Mouse (Mus musculus) embryo, embryonic 11.5 days (tissue): Measurements from ENCODE around the gene Rimbp3.
A peak's percentile ranks its signal among the peaks of the same experiment; 100 is the strongest.
"Not testable (repeated sequence)": the region's sequence is repeated elsewhere in the genome, so short reads cannot be mapped to it uniquely, and the experiment has no call there.

Source experiments
- DNase-seq: peaks from one replicate; pipeline ENCODE4 v3.0.0-alpha.2; 2012; ENCODE audit warnings: low read depth, low spot score

Gene Rimbp3

DNA sequence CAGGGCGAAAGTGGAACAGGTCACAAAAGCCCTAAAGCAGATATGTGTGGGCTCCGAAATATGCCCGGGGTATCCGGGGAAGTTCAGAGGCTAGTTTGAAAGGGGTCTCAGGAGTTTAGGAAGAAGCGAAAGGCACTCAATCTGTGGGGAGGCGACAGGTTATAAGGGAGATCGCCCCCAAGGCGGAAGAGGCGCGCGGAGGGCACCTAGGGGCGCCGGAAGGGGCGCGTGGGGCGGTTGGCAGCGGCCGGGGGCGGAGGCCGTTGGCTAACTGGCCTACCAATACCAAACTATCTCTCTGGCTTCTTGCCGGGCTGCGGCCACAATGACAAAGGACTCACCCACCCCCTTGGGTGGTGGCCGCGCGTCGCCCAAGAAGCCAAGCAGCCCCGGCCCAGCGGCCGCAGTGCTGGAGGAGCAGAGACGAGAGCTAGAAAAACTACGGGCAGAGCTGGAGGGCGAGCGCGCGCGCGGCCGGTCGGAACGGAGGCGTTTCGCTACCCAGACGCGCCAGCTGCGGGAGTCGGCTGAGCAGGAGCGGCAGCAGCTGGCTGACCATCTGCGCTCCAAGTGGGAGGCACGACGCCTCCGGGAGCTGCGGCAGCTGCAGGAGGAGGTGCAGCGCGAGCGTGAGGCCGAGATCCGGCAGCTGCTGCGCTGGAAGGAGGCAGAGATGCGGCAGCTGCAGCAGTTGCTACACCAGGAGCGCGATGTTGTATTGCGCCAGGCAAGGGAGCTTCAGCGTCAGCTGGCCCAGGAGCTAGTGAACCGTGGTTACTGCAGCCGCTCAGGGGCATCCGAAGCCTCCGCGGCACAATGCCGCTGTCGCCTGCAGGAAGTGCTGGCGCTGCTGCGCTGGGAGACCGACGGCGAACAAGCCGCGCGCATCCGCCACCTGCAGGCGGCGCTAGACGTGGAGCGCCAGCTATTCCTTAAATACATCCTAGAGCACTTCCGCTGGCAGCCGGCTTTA, at the start of gene Rimbp3:
Gene Rimbp3 (plus strand): TSS at position 215 of the 973 bp plus-strand sequence.
- peak; percentile 88 for DNase-seq

DNA sequence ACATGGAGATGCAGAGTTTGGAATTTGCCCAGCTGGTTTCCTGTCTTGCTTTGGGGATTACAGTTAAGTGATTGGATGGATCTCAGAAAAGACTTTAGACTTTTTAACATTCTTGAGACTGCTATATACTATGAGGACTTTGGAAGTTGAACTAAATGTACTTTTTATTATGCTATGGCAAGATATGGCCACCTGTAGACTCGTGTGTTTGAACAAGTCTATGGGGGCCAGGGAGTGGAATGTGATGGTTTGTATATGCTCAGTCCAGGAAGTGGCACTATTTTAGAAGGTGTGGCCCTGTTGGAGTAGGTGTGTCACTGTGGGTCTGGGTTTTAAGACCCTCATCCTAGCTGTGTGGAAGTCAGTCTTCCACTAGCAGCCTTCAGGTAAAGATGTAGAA, 42.9 kb upstream of the Rimbp3 start:
- DNase-seq, result not testable (repeated sequence)

DNA sequence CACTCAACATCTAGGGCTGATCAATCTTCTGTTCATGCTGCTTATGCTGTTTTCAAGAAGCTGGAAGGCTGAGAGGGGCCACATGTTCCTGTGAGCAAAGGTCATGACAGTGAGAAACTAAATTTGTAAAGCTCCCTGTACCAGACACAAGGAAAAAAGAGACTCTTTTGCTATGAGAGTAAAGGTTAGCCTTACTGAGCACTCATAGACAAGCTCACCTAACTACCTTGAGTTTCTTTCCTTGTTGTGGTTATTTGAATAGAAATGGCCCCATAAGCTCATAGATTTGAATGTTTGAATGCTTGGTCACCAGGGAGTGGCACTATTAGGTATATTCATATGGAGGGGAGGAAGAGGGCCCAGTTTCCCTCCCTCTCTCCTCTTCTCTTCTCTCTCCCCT, 41.2 kb upstream of the Rimbp3 start:
- no peak for DNase-seq

DNA sequence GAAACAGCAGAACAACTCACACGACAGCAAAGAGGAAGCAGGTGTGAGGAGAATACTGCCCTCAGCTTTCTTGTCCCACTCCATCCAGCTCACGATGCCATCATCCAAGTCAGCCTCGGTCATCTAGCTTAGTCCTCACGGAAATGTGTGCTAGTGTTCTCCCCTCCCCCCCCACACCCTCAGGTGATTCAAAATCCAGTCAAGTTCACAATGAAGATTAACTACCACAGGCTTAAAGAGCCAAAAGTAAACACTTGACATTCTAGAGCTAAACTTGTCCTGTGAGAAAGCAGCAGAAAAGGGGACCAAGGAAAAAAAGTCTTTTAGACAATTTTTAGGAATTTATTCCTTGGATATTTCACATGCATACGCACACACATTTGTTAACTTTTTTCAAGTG, 40.4 kb upstream of the Rimbp3 start:
- DNase-seq, result no peak

DNA sequence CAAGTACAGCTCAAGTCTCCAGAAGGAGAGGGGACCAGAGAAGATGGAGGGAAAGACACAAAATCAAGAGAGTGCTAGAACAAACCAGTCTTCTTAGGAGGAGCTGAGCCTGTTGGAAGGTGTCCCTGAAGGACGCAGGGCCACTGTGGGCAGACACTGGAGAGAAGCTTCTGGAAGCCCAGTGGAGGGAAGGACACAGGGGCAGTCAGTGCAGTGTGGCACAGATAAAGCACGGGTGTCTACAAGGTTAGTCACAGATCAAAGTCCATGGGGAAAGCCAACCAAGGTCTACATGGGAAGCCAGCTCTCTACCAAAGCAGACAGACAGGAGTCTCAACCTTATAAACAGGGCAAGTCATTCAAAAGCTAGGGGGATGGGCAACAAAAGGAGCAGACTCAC, 32.6 kb upstream of the Rimbp3 start:
- DNase-seq, result no peak

DNA sequence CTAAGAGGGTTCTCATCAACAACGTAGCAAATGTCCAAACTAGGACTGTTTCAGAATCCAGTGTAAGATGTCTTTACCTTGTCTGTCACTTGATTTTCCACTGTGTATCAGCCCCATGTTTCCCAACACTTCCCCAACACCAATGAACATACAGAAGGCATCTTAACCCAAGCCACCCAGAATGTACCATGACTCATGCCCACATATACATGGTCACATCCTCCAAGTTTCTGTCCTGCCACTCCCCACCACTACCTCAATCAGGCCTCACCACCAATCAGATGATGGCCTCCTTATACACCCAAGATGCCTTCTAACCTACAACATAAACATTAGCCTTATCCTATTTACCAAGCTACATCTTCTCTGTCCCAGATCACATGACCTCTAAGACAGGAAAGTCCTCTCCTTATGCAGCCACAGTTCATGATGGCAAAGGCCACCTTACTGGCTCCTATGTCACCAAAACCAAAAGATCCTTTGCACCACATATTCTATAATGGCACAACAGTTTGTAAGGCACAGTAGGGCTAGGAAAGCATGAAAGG, 30.7 kb upstream of the Rimbp3 start:
- no peak for DNase-seq

DNA sequence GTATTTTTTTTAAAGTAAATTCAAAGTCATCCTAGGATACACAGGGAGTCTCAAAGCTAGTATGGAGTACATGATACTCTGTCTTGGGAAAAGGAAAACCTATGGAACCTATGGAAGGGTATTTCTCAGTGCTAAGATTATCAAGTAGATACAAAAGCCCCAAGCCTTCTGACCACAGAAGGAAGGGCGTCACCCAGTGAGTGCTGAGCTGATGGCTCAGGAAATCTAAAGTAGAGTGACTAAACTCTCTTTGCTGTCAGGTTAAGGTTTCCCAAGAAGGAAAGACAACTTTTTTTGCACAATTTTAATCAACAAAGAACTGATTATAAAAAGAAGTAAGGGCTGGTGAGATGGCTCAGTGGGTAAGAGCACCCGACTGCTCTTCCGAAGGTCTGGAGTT, 28.7 kb upstream of the Rimbp3 start:
- DNase-seq, result no peak

DNA sequence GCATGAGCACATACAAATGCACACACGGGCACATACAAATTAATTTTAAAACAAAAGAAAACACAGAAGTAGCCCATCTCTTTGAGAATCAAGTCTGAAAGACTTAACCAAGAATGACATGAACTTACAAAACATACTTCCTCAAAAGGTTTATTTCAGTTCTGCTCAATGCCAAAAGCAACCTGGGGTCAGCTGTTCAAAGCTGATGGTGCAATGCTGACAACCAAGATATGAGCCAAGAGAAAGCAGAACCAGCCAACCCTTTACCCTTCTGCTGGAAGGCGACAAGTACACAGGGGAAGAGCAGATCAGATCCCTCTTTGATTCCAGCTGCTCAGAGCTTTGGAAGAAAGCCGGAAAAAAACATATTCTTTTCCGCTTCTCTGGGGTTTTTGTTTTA, 27.0 kb upstream of the Rimbp3 start:
- DNase-seq, result no peak

DNA sequence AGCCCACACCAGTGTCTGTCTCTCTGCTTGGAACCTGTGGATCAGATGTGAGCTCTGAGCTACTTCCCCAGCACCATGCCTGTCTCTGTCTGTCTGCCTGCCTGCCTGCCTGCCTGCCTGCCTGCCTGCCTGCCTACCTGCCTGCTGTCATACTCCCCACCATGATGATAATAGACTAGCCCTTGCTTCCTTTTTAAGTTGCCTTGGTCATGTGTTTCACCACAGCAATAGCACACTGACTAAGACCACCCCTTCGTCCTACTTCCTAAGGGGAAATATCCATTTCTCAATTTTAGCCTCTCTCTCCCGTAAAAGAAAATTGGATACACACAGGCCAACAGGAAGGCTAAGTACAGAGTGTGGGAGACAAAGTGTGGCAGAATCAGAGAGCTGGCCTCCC, 26.3 kb upstream of the Rimbp3 start:
- no peak for DNase-seq

DNA sequence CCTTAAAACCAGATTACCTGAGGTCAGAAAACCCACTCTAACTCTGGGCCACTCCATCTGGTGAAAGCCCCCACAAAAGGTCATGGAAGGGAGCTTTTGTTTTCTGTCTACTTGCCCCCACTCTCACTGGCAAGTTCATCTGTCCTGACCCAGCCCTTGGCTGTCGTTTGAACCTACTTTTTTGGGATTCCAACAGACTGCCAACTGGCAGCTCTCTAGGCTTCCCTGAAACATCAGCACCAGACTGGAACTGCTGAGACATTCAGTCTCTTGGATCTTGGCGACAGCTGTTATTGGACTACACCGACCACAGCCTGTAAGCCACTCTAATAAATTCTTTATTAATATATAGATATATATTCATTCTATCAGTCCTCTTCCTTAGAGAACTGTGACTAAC, 25.4 kb upstream of the Rimbp3 start:
- DNase-seq, result no peak

DNA sequence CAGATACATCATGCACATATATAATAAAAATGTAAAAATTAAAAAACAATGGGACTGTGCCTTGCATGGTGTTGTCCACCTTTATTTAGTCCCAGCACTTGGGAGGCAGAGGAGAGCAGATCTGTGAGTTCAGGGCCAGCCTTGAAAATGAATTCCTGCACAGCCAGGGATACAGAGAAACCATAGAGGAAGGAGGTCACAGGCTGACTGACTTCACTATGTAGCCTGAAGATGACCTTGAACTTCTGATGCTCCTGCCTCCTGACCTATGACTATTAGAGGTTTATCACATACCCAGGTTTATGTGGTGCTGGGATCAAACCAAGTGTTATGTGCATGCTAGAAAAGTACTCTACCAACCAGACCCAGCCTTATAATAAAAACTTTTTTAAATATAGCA, 22.9 kb upstream of the Rimbp3 start:
- DNase-seq, result no peak

DNA sequence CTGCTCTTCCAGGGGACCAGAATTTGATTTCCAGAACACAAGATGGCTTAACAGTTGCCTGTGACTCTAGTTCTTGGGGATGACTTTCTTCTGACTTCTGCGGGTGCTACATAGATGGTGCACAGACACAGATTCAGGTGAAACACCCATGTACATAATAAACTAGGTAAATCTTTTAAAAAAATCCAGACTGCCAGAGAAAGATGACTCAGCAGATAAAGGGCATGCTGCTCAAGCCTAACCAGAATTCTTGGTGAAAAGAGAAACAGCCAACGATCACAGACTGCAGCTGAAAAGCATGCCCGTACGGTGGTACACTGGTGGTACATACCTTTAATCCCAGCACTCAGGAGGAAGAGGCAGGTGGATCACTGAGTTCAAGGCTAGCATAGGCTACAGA, 14.6 kb upstream of the Rimbp3 start:
- no peak for DNase-seq

DNA sequence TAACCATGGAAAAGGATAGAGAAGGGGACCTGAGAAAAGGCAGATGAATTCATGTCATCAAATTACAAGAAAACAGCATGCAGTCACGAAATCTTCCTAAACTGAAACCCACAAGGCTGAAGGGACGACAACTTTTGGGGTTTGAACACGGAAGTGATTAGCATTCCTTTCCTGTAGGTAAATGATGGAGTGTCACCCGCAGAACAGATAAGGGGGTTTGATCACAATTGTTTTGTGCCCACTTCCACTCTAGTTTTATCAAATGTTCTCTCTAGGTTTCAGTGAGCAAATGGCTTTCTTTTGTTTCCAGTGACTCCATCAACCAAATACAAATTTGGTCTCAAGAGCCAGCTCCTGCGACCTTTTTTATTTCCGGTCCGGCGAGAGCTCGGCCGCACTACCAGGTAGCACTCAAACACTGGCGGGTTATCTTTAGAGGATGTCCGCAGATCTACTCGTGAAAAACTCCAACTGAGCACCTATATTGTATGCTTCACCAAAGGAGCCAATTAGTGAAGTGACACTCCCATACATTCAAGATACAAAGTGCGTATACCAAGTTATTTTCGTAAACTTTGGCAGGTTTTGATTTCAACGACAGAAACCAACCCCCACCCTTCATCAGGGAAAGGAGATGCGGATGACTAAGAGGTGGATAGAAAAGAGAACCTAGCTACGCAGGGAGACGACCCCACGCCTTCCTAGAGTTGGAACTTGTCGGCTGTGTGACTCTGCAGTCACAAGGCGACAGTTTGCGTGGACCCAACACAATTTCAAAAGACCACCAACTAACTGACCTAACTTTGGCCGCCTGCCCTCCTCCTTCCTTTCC, 8.1 kb upstream of the Rimbp3 start:
- DNase-seq, result no peak

DNA sequence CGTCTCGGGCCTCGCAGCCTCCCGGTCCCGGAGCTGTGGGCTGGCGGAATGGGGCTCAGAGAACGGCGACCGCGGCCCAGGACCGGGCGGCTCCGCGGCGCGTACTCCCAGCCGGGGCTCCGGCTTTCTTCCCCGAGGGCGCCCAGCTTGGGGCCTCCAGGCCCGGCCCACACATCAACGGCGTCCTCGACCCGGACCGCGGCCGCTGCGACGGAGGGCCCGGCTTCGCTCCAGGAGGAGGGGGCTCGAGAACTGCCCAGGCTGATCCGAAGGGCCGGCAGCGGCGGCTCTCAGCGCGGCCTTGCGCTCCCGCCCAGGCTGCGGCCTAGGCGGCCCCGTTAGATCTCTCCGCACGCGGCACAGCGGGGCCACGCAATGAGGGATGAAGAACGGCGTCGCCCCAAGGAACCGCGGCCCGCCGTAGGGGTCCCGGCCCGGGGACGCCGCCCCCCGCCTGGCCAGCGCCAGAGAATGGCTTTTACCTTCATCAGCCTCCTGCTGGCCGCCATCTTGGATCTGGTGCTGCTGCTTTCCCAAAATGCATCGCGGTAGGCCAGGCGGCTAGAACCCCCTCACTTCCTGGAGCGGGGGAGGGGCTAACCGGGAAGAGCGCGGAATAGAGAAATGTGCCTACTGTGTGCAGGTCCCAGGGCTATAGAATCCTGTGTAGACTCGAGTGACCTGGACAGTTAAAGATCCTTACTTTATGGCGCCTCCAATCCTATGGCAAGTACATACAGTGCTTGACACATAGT, 7.3 kb upstream of the Rimbp3 start:
- DNase-seq, result peak; percentile 68

DNA sequence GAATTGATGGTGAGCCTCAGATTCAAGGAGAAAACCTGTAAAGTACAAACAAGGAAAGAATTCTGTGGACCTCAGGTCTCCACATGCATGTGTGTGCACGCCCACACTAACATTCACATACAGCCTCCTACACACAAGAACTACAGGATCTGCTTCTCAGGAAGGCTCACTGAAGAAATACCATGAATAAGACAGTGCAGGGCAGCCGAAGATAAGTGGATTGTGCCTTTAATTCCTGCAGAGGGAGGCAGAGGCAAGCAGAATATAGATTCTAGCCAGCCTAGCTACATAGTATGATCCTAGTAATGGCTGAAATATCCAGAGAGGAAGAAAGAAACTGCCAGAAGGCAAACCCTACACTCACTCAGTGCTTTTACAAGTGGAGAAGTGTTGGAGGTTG, 6.4 kb upstream of the Rimbp3 start:
- no peak for DNase-seq

DNA sequence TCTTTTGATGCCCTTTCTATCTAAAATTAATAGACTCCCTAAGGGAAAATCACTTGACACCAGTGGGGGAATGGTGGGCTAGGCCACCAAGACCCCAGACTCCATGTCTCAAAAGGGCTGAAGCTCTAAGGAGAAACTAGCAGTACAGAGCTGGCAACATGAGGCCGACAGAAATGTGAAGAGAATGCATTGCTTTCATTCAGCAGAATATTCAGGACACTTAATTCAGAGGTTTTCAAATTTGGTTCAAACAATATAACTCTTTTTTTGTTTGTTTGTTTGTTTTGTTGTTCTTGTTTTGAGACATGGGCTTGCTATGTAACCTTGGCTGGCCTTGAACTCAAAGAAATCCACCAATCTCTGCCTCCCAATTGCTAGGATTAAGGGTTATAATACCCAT, 5.9 kb upstream of the Rimbp3 start, which contains the start of gene Ube2l3:
Gene Ube2l3 (minus strand): TSS at position 101 of the 400 bp plus-strand sequence.
- no peak for DNase-seq

DNA sequence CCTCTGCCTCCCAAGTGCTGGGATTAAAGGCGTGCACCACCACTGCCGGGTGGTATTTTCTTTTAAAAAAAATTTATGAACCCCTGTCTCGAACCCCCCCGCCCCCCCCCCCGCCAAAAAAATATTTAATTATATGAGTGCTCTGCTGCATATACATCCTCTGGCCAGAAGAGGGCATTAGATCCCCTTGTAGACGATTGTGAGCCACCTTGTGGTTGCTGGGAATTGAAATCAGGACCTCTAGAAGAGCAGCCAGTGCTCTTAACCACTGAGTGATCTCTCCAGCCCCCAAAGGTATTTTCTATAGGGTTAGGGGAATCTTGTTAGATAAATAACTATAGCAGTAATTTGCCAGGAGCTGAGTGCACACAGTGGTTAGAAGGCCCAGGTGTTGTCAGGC, 3.4 kb upstream of the Rimbp3 start:
- no peak for DNase-seq

DNA sequence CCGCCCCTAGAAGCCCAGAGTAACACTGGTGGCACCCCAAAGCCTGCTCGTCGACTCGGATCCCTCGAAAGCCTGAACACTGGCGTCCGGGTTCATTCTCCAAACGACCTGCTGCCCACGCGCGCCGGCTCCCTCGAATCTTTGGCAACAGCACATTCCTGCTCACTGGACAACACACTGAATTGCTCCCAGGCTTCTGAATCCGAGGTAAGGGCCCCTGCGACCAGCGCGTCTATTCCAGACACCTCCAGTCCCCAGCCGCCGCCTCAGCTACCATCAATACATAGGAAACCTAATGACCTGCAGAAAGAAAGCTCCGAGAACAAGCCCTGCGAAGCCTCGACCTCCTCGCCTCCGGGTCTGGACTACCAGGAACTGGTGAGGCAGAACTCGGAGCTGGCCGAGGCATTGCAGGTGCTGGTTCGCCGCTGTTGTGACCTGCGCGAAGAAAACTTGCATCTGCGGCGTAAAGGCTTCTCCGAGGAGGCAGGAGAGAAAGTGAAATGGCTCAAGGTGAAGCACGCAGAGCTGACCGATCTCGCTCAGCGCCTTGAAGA, 1.1 kb downstream of the Rimbp3 start:
- no peak for DNase-seq

DNA sequence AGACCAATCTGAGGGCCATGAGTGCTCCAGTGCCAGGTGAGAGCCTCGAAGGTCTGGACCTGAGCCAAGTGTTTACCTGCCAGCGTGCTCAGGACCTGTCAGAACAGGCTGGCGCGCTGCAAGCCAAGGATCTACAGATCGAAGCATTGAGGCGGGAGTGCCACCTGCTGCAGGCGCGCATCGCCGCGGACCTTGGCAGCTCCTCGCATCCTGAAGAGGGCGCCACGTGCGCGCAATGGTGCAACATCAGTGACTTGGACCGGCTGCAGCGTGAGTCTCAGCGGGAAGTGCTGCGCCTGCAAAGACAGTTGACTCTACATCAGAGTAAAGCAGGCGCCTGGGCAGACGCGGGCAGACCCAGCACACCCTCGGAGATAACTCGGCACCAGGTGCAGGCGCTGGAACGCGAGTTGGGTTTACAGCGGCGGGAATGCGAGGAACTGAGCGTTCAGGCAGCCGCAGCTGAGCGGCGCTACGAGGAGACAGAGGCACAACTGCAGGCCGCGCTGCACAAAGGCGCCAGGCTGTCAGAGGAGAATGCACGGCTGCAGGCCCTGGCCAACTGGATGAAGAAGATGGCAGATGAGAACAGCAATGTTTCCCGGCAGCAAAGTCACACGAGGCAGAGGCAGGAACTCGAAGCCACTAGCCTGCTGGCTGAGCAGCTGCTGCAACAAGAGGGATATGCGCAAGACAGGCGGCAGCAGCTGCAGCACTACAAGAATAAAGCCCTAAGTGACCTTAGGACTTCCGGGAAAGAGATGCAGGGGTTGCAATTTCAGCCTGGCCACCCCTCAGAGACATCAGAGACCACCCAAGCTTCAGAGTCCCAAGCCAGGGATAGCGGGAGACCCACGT, 1.8 kb downstream of the Rimbp3 start:
- DNase-seq, result peak; percentile 81

DNA sequence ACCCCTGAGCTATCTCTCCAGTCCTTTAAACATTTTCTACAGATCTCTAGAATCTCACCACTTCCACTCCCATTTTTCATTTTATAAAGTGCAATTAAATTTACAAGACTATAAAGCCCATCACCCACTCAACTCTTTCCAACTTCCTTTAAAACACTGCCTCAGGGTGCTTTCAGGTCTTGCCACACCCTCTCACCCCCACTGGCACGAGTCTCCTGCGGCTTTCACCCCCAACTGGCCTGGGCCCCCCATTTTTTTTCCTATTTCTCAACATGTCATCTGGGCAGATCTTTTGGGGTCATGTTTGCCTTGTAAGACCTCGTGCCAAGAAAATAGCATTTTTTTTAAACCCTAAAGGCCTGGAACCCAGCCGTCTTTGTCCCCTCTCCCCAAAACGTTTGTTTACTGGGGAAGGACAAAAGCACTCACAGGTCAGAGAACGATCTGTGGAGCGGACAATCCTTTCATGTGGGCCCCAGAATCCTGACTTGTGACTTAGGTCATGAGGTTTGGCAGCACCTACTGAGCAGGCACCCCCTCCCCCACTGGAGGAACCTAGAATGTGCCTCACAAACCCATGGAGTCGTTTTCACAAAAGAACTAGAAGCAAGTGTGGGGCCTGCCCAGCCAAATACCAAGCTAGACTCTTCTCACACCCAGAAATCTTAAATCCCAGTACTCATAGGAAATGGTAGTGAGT, 8.7 kb downstream of the Rimbp3 start:
- DNase-seq, result no peak
